Mouse (Mus musculus) midbrain, postnatal 0 days (tissue): ENCODE data around the gene Chn2. TPM values are rescaled to one million over a fixed set of nuclear protein-coding genes. Genes with fewer than 3 reads are reported as not detected.

Source experiments
- ATAC-seq: fragments of 200-750 bp; cut with Nextera tagmentation; 2 replicates; pipeline ENCODE4 v1.8.0; 2017; ENCODE audit warnings: moderate number of reproducible peaks, mild to moderate bottlenecking, moderate TSS enrichment, moderate library complexity; ENCODE audit not compliant: low FRiP score
- DNase-seq: peaks from one replicate; pipeline ENCODE4 v3.0.0-alpha.2; 2015; ENCODE audit warnings: low spot score
- H3K27ac ChIP-seq: fragments of 300-500 bp; sonication (generic); 2 replicates; pipeline ENCODE4 v1.5.1; 2014; ENCODE audit warnings: low read depth, mild to moderate bottlenecking, low read length, mixed read lengths
- H3K27me3 ChIP-seq: fragments of 300-500 bp; sonication (generic); 2 replicates; pipeline ENCODE4 v1.6.1; 2014; ENCODE audit warnings: low read length, control low read depth, mixed read lengths; ENCODE audit not compliant: insufficient read depth
- H3K36me3 ChIP-seq: fragments of 300-500 bp; sonication (generic); 2 replicates; pipeline ENCODE4 v1.6.1; 2014; ENCODE audit warnings: low read length, control low read depth, mixed read lengths; ENCODE audit not compliant: insufficient read depth
- H3K4me1 ChIP-seq: fragments of 300-500 bp; sonication (generic); 2 replicates; pipeline ENCODE4 v1.6.1; 2014; ENCODE audit warnings: mild to moderate bottlenecking, control low read depth, antibody characterized with exemption, low read length, mixed read lengths; ENCODE audit not compliant: insufficient read depth
- H3K4me2 ChIP-seq: fragments of 300-500 bp; sonication (generic); 2 replicates; pipeline ENCODE4 v1.6.1; 2014; ENCODE audit warnings: low read depth, mild to moderate bottlenecking, low read length, mixed read lengths; ENCODE audit not compliant: poor library complexity, severe bottlenecking
- H3K4me3 ChIP-seq: fragments of 300-500 bp; sonication (generic); 2 replicates; pipeline ENCODE4 v1.5.1; 2014; ENCODE audit warnings: low read depth, mild to moderate bottlenecking, low read length, moderate library complexity
- H3K9ac ChIP-seq: fragments of 300-500 bp; sonication (generic); replicated peaks from 2 replicates; pipeline ENCODE4 v1.6.1; 2014; ENCODE audit warnings: mild to moderate bottlenecking, low read length, moderate library complexity, mixed read lengths; ENCODE audit not compliant: poor library complexity, severe bottlenecking
- H3K9me3 ChIP-seq: fragments of 300-500 bp; sonication (generic); 2 replicates; pipeline ENCODE4 v1.6.1; 2016; ENCODE audit warnings: low read length, control low read depth
- CTCF ChIP-seq: IDR thresholded peaks from 2 replicates; pipeline ENCODE4 v1.5.1; 2016; ENCODE audit warnings: antibody characterized with exemption, mild to moderate bottlenecking
- WGBS: fragments of 180-500 bp; shearing (Covaris S2); extraction: QIAGEN DNeasy Blood & Tissue Kit; methylation state at CpG from one replicate; pipeline ENCODE4 v1.1.7; 2014; 5-methylcytosine and 5-hydroxymethylcytosine counted together
- polyA plus RNA-seq: library from polyadenylated mRNA; unstranded; fragments of >200 nt; fragmentation: Nextera tagmentation; extraction: Ambion mirVana; gene quantifications from 2 replicates; pipeline ENCODE4 v1.2.1, GENCODE M21; 2015
- total RNA-seq: library from RNA; depleted of rRNA; stranded (reverse); fragments of >200 nt; gene quantifications from 2 replicates; pipeline ENCODE4 v1.2.3, GENCODE M21; 2014

Chn2 gene
- total and polyA plus RNA-seq, 2 experiments from 2014 or later = 21.4 to 36.4 TPM

DNA sequence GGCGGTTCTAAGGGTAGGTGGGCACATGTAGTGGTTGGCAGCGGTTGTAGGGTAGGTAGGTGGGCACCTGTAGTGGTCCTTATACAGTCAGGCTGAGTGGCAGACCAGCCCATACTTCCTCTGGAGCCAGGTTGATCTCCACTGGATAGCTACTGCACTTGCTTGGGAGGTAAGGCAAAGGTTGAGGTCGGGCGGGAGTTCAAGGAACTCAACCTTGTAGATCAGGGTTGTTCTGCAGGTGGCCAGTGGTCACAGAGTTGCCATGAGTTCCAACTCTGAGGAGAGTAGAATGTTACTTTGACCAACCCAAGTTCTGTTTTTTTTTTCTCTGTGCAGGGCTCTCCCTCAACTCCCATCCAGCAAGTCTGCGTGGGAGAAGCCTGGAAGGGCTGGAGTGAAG, 289.4 kb downstream of the Chn2 start:
- H3K27me3 ChIP-seq = peaks cover 53% of the 10 kb centered on the region
- H3K4me1 ChIP-seq = peaks cover 6% of the 10 kb centered on the region; the same call in 1 of the 2 replicates

GRCm38 (mm10) chr6:54329598-54329997, 290.2 kb downstream of the Chn2 start:
- no peak for TF ChIP-seq CTCF
- H3K27ac ChIP-seq = no peak overlapping the region
- H3K9ac ChIP-seq = no peak overlapping the region
- peaks cover 6% of the 10 kb centered on the region; the same call in 1 of the 2 replicates for H3K4me1 ChIP-seq
- 92% methylated on average over 3 of the region's 3 CpGs for WGBS
- ATAC-seq (no peak), DNase-seq (no peak)
- H3K36me3 ChIP-seq = no peaks in the 10 kb centered on the region
- H3K27me3 ChIP-seq = peaks cover 47% of the 10 kb centered on the region
- no peak overlapping the region for H3K4me2 ChIP-seq
- H3K9me3 ChIP-seq = no peaks in the 10 kb centered on the region
- no peak overlapping the region for H3K4me3 ChIP-seq

More for the DNA sequence above, 289.4 kb downstream of the Chn2 start:
- H3K36me3 ChIP-seq = no peaks in the 10 kb centered on the region
- ATAC-seq (no peak), DNase-seq (no peak)
- no peak for TF ChIP-seq CTCF
- WGBS = 94% methylated on average over 5 of the region's 5 CpGs
- H3K9me3 ChIP-seq = no peaks in the 10 kb centered on the region
- H3K4me2 ChIP-seq = no peak overlapping the region
- no peak overlapping the region for H3K27ac ChIP-seq
- no peak overlapping the region for H3K4me3 ChIP-seq
- H3K9ac ChIP-seq = no peak overlapping the region

DNA sequence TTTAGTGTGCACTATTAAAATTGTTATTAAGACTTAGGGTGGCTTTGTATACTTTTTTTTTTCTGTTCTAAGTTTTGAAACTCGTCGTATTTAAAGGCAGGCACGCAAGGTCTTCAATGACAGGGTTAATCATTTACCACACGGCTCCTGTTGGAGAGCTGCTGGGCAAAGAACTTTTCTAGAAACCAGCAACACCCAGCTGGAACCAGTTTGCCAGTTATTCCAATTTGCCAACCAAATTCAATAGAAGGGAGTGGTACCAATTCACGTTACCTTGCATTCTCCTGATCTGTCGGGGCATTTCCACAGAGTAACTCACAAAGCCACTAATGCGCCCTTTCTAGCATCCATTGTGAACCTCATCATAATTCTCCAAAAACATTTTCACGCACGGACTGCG, 290.8 kb downstream of the Chn2 start:
- no peak overlapping the region for H3K4me3 ChIP-seq
- H3K27ac ChIP-seq = no peak overlapping the region
- H3K9me3 ChIP-seq = no peaks in the 10 kb centered on the region
- H3K27me3 ChIP-seq = peaks cover 42% of the 10 kb centered on the region
- no peak overlapping the region for H3K4me2 ChIP-seq
- ATAC-seq = no peak
- peaks cover 6% of the 10 kb centered on the region; the same call in 1 of the 2 replicates for H3K4me1 ChIP-seq
- 75% methylated on average over 10 of the region's 10 CpGs for WGBS
- no peak for DNase-seq
- no peak for TF ChIP-seq CTCF
- H3K36me3 ChIP-seq = no peaks in the 10 kb centered on the region
- H3K9ac ChIP-seq = no peak overlapping the region

- Histone ChIP-seq H3K4me2 (no peak overlapping the region), H3K4me3 (no peak overlapping the region), H3K9ac (no peak overlapping the region), H3K9me3 (no peaks in the 10 kb centered on the region), H3K36me3 (no peaks in the 10 kb centered on the region), H3K27ac (no peak overlapping the region), H3K4me1 (peaks cover 6% of the 10 kb centered on the region; the same call in 1 of the 2 replicates), H3K27me3 (peaks cover 29% of the 10 kb centered on the region)
- 17% methylated on average over 10 of the region's 10 CpGs for whole genome bisulfite sequencing
- ATAC-seq = peak; percentile 55; the same call in 1 of the 2 replicates
- TF ChIP-seq CTCF = no peak
- peak; percentile 53 for DNase-seq
Measured at GRCm38 (mm10) chr6:54331765-54332164, 292.4 kb downstream of the Chn2 start.

DNA sequence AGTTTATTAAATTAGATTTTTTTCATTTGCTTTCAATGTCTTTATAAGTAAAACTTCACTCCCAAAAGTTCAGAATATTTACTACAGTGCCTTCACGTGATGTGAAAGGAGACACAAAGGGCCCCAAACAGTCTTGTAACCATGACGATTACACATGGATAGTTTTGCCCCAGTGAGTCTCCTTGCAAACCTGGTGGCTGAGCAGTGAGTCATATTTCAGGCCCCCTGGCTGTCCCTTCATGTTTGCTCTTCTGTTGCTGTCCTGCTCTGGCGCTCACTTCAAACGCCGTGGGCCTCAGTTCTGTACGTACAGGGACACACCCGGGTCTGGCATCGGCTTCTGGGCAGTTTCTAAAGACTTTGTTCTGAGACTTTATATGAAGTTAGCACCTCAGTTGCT, 292.8 kb downstream of the Chn2 start:
- H3K27ac ChIP-seq = no peak overlapping the region
- ATAC-seq = no peak
- no peak for DNase-seq
- no peak overlapping the region for H3K4me2 ChIP-seq
- peaks cover 25% of the 10 kb centered on the region for H3K27me3 ChIP-seq
- no peak overlapping the region for H3K9ac ChIP-seq
- H3K4me3 ChIP-seq = no peak overlapping the region
- TF ChIP-seq CTCF = no peak
- no peaks in the 10 kb centered on the region for H3K36me3 ChIP-seq
- no peaks in the 10 kb centered on the region for H3K9me3 ChIP-seq
- 33% methylated on average over 8 of the region's 8 CpGs for WGBS
- peaks cover 6% of the 10 kb centered on the region; the same call in 1 of the 2 replicates for H3K4me1 ChIP-seq

GRCm38 (mm10) chr6:54333116-54333651, 293.8 kb downstream of the Chn2 start:
- Histone ChIP-seq H3K4me2 (no peak overlapping the region), H3K9me3 (no peaks in the 10 kb centered on the region), H3K9ac (no peak overlapping the region), H3K36me3 (no peaks in the 10 kb centered on the region), H3K27me3 (peaks cover 16% of the 10 kb centered on the region), H3K4me1 (no peaks in the 10 kb centered on the region), H3K27ac (no peak overlapping the region), H3K4me3 (no peak overlapping the region)
- DNase-seq (no peak), ATAC-seq (no peak)
- 53% methylated on average over 11 of the region's 11 CpGs for WGBS
- TF ChIP-seq CTCF = no peak
